Mouse (Mus musculus) ES-CJ7 (cell line): Measurements from ENCODE around the gene Apol7a.
A peak's percentile ranks its signal among the peaks of the same experiment; 100 is the strongest.

ENCODE experiments used
- DNase-seq: peaks from one replicate; pipeline ENCODE4 v3.0.0; 2011; ENCODE audit warnings: low read depth, low spot score

Apol7a gene

DNA sequence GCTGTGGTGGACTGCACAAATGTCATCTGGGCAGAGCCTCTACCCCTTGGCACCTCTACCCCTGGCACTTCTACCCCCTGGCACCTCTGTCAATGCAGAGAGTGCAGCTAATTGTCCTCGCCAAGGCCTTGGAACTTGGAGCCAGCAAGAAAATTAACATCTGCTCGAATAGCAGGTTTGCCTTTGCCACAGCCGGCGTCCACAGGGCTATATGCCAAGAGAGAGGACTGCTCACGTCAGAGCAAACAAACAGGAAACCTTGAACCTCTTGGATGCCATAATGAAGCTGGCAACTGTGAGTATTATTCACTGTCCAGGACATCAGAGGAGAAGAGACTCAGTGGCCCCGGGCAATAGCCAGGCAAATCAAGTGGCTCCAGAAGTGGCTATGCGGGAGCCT lies 22.0 kb downstream of the Apol7a start:
- no peak for DNase-seq

GRCm38 (mm10) chr15:77370588-77370987 lies 28.3 kb downstream of the Apol7a start:
- peak; percentile 38 for DNase-seq

GRCm38 (mm10) chr15:77369981-77370380 lies 28.9 kb downstream of the Apol7a start:
- DNase-seq, result no peak

DNA sequence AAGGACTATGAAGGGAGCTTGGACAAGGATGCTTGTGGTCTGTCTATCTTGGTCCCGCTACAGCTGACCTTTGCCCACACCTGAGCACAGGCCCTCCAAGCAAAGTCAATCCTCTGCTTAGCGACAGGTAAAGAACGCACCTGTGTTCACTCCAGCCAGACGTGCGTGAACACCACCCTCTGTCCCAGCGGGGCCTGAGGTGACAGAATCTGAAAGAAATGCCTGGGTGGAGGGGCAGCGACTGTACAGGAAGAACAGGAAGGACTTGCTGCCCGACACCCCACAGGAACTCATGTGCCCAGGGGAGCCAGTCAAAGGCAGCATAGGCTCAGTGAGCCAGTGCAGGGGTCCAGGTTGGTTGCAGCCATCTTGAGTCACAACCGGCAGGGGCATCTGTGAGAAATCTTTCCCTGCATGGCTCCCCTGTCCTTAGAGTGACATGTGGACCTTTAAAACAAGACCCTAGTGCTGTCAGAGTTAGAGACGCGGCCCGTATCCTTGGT lies 30.0 kb downstream of the Apol7a start:
- no peak for DNase-seq

- DNase-seq, result peak; percentile 95
These were observed 30.8 kb downstream of the Apol7a start for GRCm38 (mm10) chr15:77368148-77368547.

DNA sequence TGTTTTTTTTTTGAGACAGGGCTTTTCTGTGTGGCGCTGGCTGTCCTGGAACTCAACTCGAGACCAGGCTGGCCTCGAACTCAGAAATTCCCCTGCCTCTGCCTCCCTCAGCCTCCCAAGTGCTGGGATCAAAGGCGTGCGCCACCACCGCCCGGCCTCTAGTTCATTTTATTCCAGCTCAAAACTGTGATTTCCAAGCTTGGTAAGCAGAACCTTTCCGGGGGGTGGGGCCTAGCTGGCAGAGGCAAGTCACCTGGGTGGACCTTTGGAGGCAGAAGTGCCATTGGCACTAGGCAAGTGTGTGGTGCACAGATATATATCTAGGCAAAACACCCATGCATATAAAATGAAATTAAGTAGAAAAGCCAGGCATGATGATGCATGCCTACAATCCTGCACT lies 31.4 kb downstream of the Apol7a start:
- DNase-seq, result peak; percentile 43

- DNase-seq, result peak; percentile 88
These were observed 32.0 kb downstream of the Apol7a start for GRCm38 (mm10) chr15:77366706-77367484.

GRCm38 (mm10) chr15:77365700-77366570 lies 33.0 kb downstream of the Apol7a start:
- no peak for DNase-seq

- DNase-seq, result peak; percentile 55
These were observed 34.9 kb downstream of the Apol7a start for GRCm38 (mm10) chr15:77364026-77364425.

GRCm38 (mm10) chr15:77363578-77363977 lies 35.3 kb downstream of the Apol7a start:
- DNase-seq, result no peak

DNA sequence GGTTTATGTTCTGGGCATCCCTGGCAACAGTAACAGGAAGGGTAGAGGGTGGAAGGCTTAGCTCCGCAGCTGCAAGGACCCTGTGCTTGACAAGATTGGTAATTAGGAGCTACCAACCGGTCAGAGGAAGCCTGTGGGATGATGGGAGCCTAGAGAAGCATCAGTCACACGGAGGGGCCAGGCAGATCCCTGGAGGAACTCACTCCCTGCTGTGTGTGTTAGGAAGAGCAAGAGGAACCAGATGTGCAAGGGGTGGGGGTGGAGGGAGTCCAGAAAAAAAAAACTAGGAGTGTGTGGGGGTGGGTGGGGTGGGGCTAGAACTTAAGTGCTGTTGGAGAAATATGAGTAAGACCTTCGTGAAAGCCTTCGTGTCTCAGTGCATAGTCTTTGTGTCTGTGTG lies 36.0 kb downstream of the Apol7a start:
- peak; percentile 51 for DNase-seq

DNA sequence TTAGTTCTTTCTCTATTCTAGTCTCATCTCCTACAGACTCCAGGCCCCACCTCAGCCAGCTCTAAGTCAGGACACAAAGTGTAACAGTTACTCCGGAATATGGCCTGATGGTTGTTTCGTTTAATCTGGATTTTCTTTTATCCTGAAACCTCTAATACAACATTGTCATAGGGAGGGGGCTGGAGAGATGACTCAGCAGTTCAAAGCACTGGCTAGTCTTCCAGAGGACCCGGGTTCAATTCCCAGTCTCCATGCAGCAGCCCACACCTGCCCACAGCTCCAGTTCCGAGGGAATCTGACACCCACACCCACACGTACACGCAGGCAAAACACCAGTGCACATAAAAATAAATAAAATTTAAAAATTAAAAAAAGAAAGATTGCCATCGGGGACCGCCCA lies 39.0 kb downstream of the Apol7a start:
- DNase-seq, result no peak

GRCm38 (mm10) chr15:77359486-77359885 lies 39.4 kb downstream of the Apol7a start:
- no peak for DNase-seq

GRCm38 (mm10) chr15:77359084-77359483 lies 39.8 kb downstream of the Apol7a start:
- DNase-seq, result peak; percentile 70

GRCm38 (mm10) chr15:77358320-77359040 lies 40.4 kb downstream of the Apol7a start:
- DNase-seq, result peak; percentile 97

GRCm38 (mm10) chr15:77356248-77356810 lies 42.6 kb downstream of the Apol7a start:
- DNase-seq, result peak; percentile 96

DNA sequence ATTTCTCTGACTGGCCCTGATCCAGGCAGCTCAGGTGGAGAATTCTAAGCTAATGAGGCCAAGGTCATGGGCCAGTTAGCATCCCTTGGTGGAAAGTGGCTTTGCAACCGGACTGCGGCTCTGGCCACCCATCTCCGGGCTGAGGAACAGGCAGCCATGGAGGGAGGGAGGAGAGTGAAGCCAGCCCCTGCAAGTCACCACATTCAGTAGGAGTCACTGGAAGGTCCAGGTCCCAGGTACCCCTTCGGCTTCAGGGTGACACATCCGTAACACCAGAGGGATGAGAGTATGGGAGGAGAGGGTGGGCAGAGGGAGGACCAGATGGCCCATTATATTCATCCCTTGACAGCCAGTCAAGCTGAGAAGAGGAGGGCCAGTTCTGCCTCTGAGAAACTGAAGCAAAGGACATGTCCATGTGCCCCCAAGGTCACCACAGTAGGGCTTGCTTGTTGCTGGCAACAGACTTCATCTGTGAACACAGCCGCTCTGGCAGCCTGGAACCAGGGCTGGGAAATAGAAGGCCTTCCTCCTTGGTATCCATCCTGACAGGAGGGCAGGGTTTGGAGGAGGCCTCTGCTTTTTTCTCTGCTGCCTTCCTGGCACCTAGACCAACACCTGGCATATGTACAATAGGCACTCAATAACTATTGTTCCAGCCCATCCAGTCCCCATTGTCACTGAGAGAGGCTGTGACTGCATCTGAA lies 43.9 kb downstream of the Apol7a start:
- DNase-seq, result peak; percentile 96

DNA sequence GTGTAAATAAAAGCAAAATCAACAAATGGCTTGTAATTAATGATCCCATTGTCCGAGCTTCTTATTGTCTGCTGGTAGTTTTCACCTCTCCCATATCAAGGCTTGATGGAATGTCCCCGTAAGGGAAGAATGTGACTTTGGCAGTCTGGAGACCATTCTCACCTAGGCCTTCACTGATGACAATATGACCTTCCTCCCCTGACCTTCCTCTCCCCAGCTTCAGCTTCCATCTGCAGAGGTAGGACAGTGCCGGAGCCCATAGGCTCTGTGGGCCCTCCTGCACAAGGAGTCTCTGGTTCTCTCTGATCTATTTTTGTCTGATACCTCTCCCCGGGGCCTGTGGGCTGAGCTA lies 44.4 kb downstream of the Apol7a start:
- no peak for DNase-seq

GRCm38 (mm10) chr15:77353764-77354163 lies 45.1 kb downstream of the Apol7a start:
- no peak for DNase-seq

- peak; percentile 59 for DNase-seq
These were observed 46.0 kb downstream of the Apol7a start for GRCm38 (mm10) chr15:77352863-77353262.

DNA sequence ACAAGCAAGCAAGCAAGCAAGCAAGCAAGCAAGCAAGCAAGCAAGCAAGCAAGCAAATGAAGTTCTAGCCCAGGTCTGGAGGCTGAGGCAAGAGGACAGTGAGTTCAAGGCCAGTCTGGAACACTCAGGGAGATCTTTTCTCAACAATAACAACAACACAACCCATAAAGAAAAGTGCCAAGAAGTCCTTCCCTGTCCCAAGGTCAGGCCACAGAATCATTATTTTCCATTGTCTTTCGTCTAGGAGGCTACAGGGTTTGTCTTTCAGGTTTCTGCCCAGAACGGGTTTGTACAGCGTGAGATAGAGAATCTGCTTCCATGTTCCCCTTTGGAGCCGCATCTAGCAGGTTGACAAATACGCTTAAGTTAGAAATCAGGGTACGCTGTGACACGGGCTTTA lies 48.8 kb downstream of the Apol7a start:
- peak; percentile 69 for DNase-seq
